Mouse (Mus musculus): Measurements from ENCODE around the gene Lpar1. TPM values are rescaled to one million over a fixed set of nuclear protein-coding genes. Genes with fewer than 3 reads are reported as not detected.

Lpar1 gene
- polyA plus RNA-seq, 1 experiment from 2014 or later = 142 TPM

Small RNA genes lying within 50 kb of the gene (microRNA-seq; reads per million reads assigned to microRNA genes)
- gene Mir3095 = 3.3 reads per million, percentile 12 among the genes with 10 or more reads in this experiment

Other genes with a start within 250 kb of the Lpar1 start
- gene Olfr267, start 233.8 kb upstream of the Lpar1 start, polyA plus RNA-seq (2015; fragmentation: Nextera tagmentation; extraction: Ambion mirVana) = 0.04 and 0.10 TPM in 2 replicates